Mouse (Mus musculus) C2C12 (cell line): Measurements from ENCODE around the gene Marf1. TPM values are rescaled to one million over a fixed set of nuclear protein-coding genes. Genes with fewer than 3 reads are reported as not detected.
"Not testable (repeated sequence)": the region's sequence is repeated elsewhere in the genome, so short reads cannot be mapped to it uniquely, and the experiment has no call there.

Source experiments
- H3K27me3 ChIP-seq: one replicate; pipeline ENCODE4 v1.6.1; 2011; ENCODE audit not compliant: control insufficient read depth, insufficient read depth, insufficient read length
- H3K36me3 ChIP-seq: one replicate; pipeline ENCODE4 v1.6.1; 2011; ENCODE audit not compliant: control insufficient read depth, insufficient read depth
- H3K4me3 ChIP-seq: one replicate; pipeline ENCODE4 v1.5.1; 2011; ENCODE audit warnings: mild to moderate bottlenecking, control low read depth; ENCODE audit not compliant: poor library complexity, insufficient read depth, severe bottlenecking
- H3K79me2 ChIP-seq: one replicate; pipeline ENCODE4 v1.6.1; 2011; ENCODE audit not compliant: control insufficient read depth, insufficient read depth
- H3K79me3 ChIP-seq: one replicate; pipeline ENCODE4 v1.6.1; 2011; ENCODE audit warnings: low read depth, control low read depth
- H3ac ChIP-seq: one replicate; pipeline ENCODE3; 2011; ENCODE audit warnings: low read depth; ENCODE audit not compliant: control insufficient read depth, insufficient read length
- CEBPB ChIP-seq: IDR thresholded peaks from one replicate; pipeline ENCODE4 v1.6.1; 2011; ENCODE audit warnings: low read depth, mild to moderate bottlenecking, control low read depth, moderate library complexity
- CTCF ChIP-seq: IDR thresholded peaks from one replicate; pipeline ENCODE4 v1.5.1; 2011; ENCODE audit not compliant: control insufficient read depth, insufficient read depth, insufficient read length
- FOSL1 ChIP-seq: IDR thresholded peaks from one replicate; pipeline ENCODE4 v1.8.0; 2011; ENCODE audit warnings: mild to moderate bottlenecking, low read length; ENCODE audit not compliant: poor library complexity, insufficient read depth, severe bottlenecking
- MAX ChIP-seq: IDR thresholded peaks from one replicate; pipeline ENCODE4 v1.6.1; 2011; ENCODE audit warnings: mild to moderate bottlenecking, control low read depth
- MYOD1 ChIP-seq: IDR thresholded peaks from one replicate; pipeline ENCODE4 v1.6.1; 2011; ENCODE audit warnings: low read depth; ENCODE audit not compliant: control insufficient read depth, insufficient read length
- MYOG ChIP-seq: IDR thresholded peaks from one replicate; pipeline ENCODE4 v1.6.1; 2011; ENCODE audit not compliant: control insufficient read depth, insufficient read length; ENCODE audit errors: extremely low read depth
- USF1 ChIP-seq: IDR thresholded peaks from one replicate; pipeline ENCODE4 v1.6.1; 2011; ENCODE audit warnings: low read depth, mild to moderate bottlenecking, control low read depth, moderate library complexity
- polyA plus RNA-seq: library from polyadenylated mRNA; unstranded; fragments of >200 nt; fragmentation: generic; extraction: Trizol; gene quantifications from one replicate; pipeline ENCODE4 v1.2.1, GENCODE M21; 2012; ENCODE audit warnings: missing spikeins

Gene Marf1
- polyA plus RNA-seq, 1 experiment: 7.0 TPM

DNA sequence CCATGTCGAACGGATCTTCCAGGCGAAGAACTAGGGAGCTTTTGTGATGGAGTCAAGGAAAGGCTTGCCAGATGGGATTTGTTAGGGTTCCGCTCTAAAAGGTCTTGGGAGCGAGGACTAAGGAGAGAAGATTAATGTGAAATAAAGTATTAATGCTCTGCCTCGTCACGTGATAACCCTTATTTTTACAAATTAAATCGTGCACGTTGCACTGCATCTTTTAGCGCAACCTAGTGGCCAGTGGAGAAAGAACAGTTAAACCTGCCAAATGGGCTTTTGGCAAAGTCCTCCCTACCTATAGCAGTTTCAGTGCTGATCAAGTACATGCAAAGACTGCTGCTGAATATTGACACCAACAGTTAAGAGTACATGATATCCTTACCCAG lies 3.4 kb downstream of the Marf1 start:
- H3K79me2 ChIP-seq: peaks cover 58% of the 10 kb centered on the region
- H3ac ChIP-seq: peak overlapping the region; percentile 76
- no peaks in the 10 kb centered on the region for H3K36me3 ChIP-seq
- H3K79me3 ChIP-seq: peaks cover 41% of the 10 kb centered on the region
- peak overlapping the region; percentile 44 for H3K4me3 ChIP-seq
- H3K27me3 ChIP-seq: no peaks in the 10 kb centered on the region
- TF ChIP-seq CTCF (peak; percentile 26), USF1 (peak; percentile 96), MAX (peak; percentile 65), MYOG (no peak)

DNA sequence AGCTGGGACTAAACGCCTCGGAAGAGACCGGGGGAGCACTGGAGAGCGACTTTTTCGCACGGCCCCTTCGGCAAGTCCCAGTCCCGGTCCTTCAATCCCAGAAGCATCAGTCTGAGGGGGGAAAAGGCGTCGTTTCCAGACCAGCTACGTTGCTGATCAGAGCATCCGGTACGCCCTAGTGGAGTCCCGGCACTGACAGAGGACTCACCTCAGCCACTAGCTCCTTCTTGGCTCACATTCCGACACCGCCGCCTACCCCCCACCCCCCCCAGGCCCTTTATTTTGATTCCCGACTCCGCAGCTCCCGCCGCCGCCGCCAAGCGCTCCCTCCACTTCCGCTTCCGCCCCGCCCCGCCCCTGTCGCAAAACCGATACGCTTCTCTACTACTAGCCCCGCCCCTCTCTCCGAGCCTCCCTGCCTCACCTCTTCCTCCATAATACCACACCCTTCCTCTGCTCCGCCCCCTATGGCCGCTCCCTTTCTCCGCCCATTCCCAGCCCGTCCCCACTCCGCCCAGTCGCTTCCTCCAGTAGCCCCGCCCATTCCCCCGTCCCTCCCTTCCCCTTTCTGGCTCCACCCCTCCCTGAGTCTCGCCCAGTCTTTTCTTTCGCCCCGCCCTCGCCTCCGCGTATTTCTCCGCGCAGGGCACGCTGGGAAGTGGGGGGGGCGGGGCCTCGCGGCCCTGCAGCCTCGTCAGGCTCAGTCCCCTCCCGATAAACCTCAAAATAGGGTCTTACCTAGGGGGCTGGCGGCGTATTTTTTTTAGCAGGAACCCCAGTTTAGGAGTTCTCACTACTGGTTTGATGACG lies 4.0 kb downstream of the Marf1 start:
- peaks cover 58% of the 10 kb centered on the region for H3K79me2 ChIP-seq
- peaks cover 37% of the 10 kb centered on the region for H3K79me3 ChIP-seq
- H3K4me3 ChIP-seq: peak overlapping the region; percentile 95
- no peaks in the 10 kb centered on the region for H3K27me3 ChIP-seq
- peak; percentile 16 for TF ChIP-seq MAX
- TF ChIP-seq MYOD1: no peak
- H3K36me3 ChIP-seq: no peaks in the 10 kb centered on the region
- peak overlapping the region; percentile 99 for H3ac ChIP-seq

DNA sequence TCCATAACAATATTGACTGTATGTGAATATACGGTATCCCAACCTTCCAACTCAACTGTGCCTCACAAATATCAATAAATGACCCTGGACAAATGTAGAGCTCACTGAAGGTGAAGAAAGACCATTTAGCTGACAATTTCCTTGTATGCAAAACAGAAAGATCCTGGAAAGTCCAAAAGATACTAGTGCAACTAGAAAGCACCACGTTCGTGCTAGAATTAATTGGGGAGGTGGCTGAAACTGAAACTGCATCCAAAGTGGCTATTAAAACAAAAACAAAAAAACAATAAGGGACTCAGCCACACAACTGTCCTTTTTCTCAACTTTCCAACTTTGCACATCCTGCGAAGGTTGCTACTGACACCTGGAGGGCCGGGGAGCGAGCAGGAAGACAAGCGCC lies 4.6 kb downstream of the Marf1 start:
- no peaks in the 10 kb centered on the region for H3K27me3 ChIP-seq
- peaks cover 31% of the 10 kb centered on the region for H3K79me3 ChIP-seq
- no peak for TF ChIP-seq CTCF
- no peak for TF ChIP-seq FOSL1
- no peak for TF ChIP-seq MYOG
- no peak for TF ChIP-seq USF1
- TF ChIP-seq CEBPB: no peak
- no peak for TF ChIP-seq MYOD1
- TF ChIP-seq MAX: no peak
- H3ac ChIP-seq: peak overlapping the region; percentile 99
- H3K4me3 ChIP-seq: peak overlapping the region; percentile 95
- peaks cover 53% of the 10 kb centered on the region for H3K79me2 ChIP-seq
- H3K36me3 ChIP-seq: no peaks in the 10 kb centered on the region

DNA sequence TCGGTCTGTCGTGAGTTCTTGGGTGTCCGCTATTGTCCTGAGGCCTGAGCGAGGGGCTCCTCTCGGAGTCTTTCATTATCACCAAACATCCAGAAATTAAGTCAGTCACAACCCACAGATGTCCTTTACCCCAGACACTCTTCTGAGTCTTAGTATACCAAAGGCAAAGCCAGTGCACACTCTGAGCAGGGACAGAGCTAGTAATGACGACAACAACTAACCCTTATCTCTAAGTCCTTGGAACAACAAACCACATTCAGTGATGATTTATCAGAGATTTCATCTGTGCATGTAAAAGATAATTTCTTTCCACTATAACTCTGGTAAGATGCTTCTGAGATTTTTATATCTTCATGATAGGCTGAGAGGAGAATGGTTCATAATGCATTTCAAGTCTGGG lies 6.8 kb downstream of the Marf1 start:
- Histone ChIP-seq H3K36me3 (peaks cover 19% of the 10 kb centered on the region), H3K27me3 (no peaks in the 10 kb centered on the region), H3K79me3 (peaks cover 28% of the 10 kb centered on the region), H3ac (no peak overlapping the region), H3K79me2 (peaks cover 46% of the 10 kb centered on the region), H3K4me3 (no peak overlapping the region)
- TF ChIP-seq MAX (no peak), MYOG (no peak), MYOD1 (no peak), CTCF (no peak), FOSL1 (no peak), USF1 (no peak), CEBPB (no peak)

DNA sequence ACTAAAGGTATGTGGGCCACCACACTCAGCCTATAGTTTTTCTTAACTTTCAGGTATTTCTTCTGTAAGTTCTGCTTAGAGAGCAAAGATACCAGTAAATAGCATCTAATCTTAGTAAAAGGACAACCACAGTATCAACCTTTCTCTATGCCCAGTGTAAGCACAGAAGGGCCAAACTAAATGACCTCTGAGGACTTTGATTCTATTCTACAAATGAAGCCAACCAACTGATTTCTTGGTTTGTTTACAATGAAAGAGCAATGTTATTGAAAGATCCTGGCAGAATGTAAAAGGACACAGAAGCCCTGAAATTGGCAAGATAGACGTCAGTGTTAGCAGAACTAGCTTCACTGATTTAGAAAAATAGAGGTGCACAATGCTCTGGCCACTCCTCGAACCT lies 7.5 kb downstream of the Marf1 start:
- H3K27me3 ChIP-seq: not testable (repeated sequence)

DNA sequence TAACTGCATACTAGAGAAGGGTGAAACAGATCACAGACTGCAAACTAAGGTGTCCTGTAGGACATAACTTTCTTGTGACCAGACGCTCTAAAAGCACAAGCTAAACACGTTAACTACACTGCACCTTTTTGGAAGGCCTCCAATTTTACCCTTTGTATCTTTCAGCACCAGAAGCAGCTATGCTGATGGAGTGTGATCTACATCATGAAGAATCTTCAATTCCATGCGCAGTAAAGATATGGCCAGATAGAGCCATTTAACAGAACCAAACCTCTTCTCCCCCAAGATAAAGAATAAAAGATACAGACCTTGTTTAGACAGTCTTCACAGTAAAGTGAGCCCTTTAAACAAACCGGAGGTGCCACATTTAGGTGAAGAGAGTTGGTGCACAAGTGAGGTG lies 11.4 kb downstream of the Marf1 start:
- TF ChIP-seq USF1 (no peak), CTCF (no peak), FOSL1 (no peak)
- no peak overlapping the region for H3ac ChIP-seq
- H3K79me3 ChIP-seq: peaks cover 9% of the 10 kb centered on the region
- no peak overlapping the region for H3K4me3 ChIP-seq
- H3K36me3 ChIP-seq: peaks cover 40% of the 10 kb centered on the region
- no peaks in the 10 kb centered on the region for H3K27me3 ChIP-seq
- peaks cover 24% of the 10 kb centered on the region for H3K79me2 ChIP-seq

More for the DNA sequence above, 7.5 kb downstream of the Marf1 start:
- H3K4me3 ChIP-seq, H3ac ChIP-seq: not testable (repeated sequence)
- Histone ChIP-seq H3K36me3 (peaks cover 23% of the 10 kb centered on the region), H3K79me2 (peaks cover 46% of the 10 kb centered on the region), H3K79me3 (peaks cover 28% of the 10 kb centered on the region)
